Mouse (Mus musculus): Measurements from ENCODE around the gene Nt5c. TPM values are rescaled to one million over a fixed set of nuclear protein-coding genes. Genes with fewer than 3 reads are reported as not detected.

Gene Nt5c
- polyA plus RNA-seq (2015; fragmentation: Nextera tagmentation; extraction: Ambion mirVana): 145 and 152 TPM in 2 replicates

GRCm38 (mm10) chr11:115491356-115492083 lies at the start of gene Nt5c:
TSS of gene Nt5c (minus strand) at chr11:115491862.
- Histone ChIP-seq H3K4me3 (ENCODE audit: low read depth, low read length) (peak within 1 kb of the TSS; percentile 68), H3K36me3 (ENCODE audit: control insufficient read depth, insufficient read depth, low read length) (peaks cover 3% of the 10 kb centered on the region; the same call in 1 of the 2 replicates), H3K4me1 (replicated peaks; ENCODE audit: control insufficient read depth, insufficient read depth) (no peaks in the 10 kb centered on the region; the same call in 1 of the 2 replicates), H3K27ac (replicated peaks) (peak within 1 kb of the TSS; percentile 93), H3K27me3 (ENCODE audit: control insufficient read depth, insufficient read depth, low read length) (no peaks in the 10 kb centered on the region), H3K9me3 (ENCODE audit: control insufficient read depth, low read length) (no peaks in the 10 kb centered on the region), H3K9ac (ENCODE audit: low read length) (peak within 1 kb of the TSS; percentile 79), H3K4me2 (replicated peaks; ENCODE audit: low read depth) (peak within 1 kb of the TSS; percentile 73)
- under 1% methylated on average over 43 of the region's 43 CpGs for WGBS
- DNase-seq (ENCODE audit: low spot score) (peak; percentile 91), ATAC-seq (ENCODE audit: low FRiP score, low TSS enrichment) (peak; percentile 93)
- TF ChIP-seq EP300 (optimal IDR thresholded peaks at IDR 0.05): no peak
- peak; percentile 86 for TF ChIP-seq CTCF (IDR thresholded peaks at IDR 0.05; ENCODE audit: low read depth)

DNA sequence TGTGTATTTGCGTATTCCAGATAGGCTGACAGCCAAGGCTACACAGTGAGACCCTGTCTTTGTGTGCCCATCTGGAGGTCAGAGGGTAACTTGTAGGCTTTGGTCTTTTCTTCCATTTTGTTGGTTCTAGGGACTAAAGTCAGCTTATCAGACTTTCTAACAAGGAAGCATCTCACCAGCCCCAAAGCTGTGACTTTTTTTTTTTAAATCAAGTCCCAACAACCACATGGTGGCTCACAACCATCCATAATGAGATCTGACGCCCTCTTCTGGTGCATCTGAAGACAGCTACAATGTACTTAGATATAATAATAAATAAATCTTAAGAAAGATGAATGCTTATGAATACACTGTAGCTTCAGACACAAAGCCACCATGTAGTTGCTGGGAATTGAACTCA lies 46.4 kb upstream of the Nt5c start:
- 52% methylated on average over 2 of the region's 2 CpGs for WGBS
- H3K36me3 ChIP-seq (ENCODE audit: control insufficient read depth, insufficient read depth, low read length): 0 out of 2 replicates have a peak, but pooled peaks cover under 1% of the 10 kb centered on the region
- no peak overlapping the region for H3K4me2 ChIP-seq (replicated peaks; ENCODE audit: low read depth)
- H3K9me3 ChIP-seq (ENCODE audit: control insufficient read depth, low read length): no peaks in the 10 kb centered on the region
- DNase-seq (ENCODE audit: low spot score) (no peak), ATAC-seq (ENCODE audit: low FRiP score, low TSS enrichment) (no peak)
- H3K4me1 ChIP-seq (replicated peaks; ENCODE audit: control insufficient read depth, insufficient read depth): no peaks in the 10 kb centered on the region
- TF ChIP-seq CTCF (IDR thresholded peaks at IDR 0.05; ENCODE audit: low read depth) (peak; percentile 46), EP300 (optimal IDR thresholded peaks at IDR 0.05) (no peak)
- H3K9ac ChIP-seq (ENCODE audit: low read length): no peak overlapping the region
- H3K27me3 ChIP-seq (ENCODE audit: control insufficient read depth, insufficient read depth, low read length): no peaks in the 10 kb centered on the region
- no peak overlapping the region for H3K4me3 ChIP-seq (ENCODE audit: low read depth, low read length)
- no peak overlapping the region for H3K27ac ChIP-seq (replicated peaks)

DNA sequence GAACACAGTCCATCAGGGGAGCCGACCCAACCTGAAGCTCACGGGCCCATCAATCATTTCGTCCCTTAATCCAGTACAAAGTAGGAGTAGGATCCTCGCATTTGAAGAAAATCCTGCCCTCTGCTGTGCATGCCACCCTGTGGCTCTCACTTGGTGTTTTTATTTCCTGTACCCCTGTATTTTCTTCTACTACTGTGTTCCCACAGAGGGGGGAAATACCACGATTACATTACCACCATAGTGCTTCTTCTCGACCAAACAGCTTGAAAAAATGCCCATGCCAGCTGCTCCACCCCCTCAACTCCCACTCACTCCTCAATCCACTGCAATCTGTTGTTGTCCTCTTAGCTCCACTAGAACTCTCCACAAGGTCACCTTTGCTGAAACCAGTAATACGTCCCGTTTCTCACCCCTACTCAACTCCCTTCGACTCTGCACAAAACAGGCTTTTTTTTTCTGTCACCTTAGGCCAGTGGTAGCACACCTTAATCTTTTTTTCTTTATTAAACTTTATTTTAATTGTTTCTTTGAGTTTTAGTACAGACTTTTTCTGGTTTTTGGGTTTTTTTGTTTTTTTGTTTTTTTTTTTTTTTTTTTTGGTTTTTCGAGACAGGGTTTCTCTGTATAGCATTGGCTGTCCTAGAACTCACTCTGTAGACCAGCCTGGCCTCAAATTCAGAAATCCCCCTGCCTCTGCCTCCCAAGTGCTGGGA lies 45.4 kb upstream of the Nt5c start:
- peak overlapping the region; percentile 87; the same call in 1 of the 2 replicates for H3K4me3 ChIP-seq (ENCODE audit: low read depth, low read length)
- peak; percentile 30; the same call in 1 of the 2 replicates for TF ChIP-seq CTCF (IDR thresholded peaks at IDR 0.05; ENCODE audit: low read depth)
- TF ChIP-seq EP300 (optimal IDR thresholded peaks at IDR 0.05): no peak
- 0 out of 2 replicates have a peak, but pooled peaks cover 9% of the 10 kb centered on the region for H3K36me3 ChIP-seq (ENCODE audit: control insufficient read depth, insufficient read depth, low read length)
- no peaks in the 10 kb centered on the region for H3K27me3 ChIP-seq (ENCODE audit: control insufficient read depth, insufficient read depth, low read length)
- H3K9me3 ChIP-seq (ENCODE audit: control insufficient read depth, low read length): no peaks in the 10 kb centered on the region
- no peak for DNase-seq (ENCODE audit: low spot score)
- peak overlapping the region; percentile 100 for H3K27ac ChIP-seq (replicated peaks)
- no peak for ATAC-seq (ENCODE audit: low FRiP score, low TSS enrichment)
- no peak overlapping the region for H3K9ac ChIP-seq (ENCODE audit: low read length)
- H3K4me1 ChIP-seq (replicated peaks; ENCODE audit: control insufficient read depth, insufficient read depth): no peaks in the 10 kb centered on the region
- WGBS: 81% methylated on average over 10 of the region's 10 CpGs
- H3K4me2 ChIP-seq (replicated peaks; ENCODE audit: low read depth): peak overlapping the region; percentile 47; the same call in 1 of the 2 replicates

DNA sequence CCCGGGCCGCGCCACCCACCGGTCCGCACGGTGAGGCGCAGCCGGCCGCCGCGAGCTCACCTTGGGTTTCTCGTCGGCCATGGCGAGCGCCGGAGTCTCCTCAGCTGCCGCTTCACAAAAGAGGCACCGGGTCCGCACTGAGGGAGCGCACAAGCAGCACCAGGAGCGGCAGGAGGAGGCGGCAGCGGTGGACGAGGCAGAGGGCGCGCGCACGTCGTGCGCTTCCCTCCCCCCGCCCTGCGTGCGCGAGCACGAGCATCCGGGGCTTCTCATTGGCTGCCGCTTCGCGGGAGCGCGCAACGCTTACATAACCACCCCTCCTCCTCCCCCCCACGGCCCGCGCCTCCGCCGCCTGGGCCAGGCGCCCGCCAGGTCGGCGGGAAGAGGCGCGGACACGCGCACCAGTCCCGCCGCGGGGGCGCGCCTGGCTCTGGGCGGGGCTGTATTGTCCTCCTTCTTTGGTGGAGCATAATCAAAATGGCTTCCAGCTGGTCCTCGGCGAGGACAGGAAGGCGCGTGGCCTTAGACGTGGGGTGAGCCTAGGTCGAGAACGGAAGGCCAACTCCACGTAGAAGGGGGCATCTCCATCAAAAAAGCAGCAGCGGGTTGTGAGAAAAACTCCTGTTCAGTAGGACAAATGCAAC lies 44.5 kb upstream of the Nt5c start, which contains the start of gene Sumo2:
Sumo2 (minus strand) TSS at position 239 of the 644 bp plus-strand sequence.
- peak; percentile 99 for DNase-seq (ENCODE audit: low spot score)
- WGBS: 1% methylated on average over 43 of the region's 70 CpGs
- ATAC-seq (ENCODE audit: low FRiP score, low TSS enrichment): peak; percentile 89

GRCm38 (mm10) chr11:115535401-115536037 lies 43.9 kb upstream of the Nt5c start:
- H3K4me2 ChIP-seq (replicated peaks; ENCODE audit: low read depth): peak overlapping the region; percentile 81
- H3K4me1 ChIP-seq (replicated peaks; ENCODE audit: control insufficient read depth, insufficient read depth): no peaks in the 10 kb centered on the region
- ATAC-seq (ENCODE audit: low FRiP score, low TSS enrichment) (peak; percentile 84), DNase-seq (ENCODE audit: low spot score) (peak; percentile 76)
- TF ChIP-seq EP300 (optimal IDR thresholded peaks at IDR 0.05): no peak
- TF ChIP-seq CTCF (IDR thresholded peaks at IDR 0.05; ENCODE audit: low read depth): no peak
- peak overlapping the region; percentile 95 for H3K9ac ChIP-seq (ENCODE audit: low read length)
- no peaks in the 10 kb centered on the region for H3K27me3 ChIP-seq (ENCODE audit: control insufficient read depth, insufficient read depth, low read length)
- WGBS: 0% methylated on average over 41 of the region's 84 CpGs
- 0 out of 2 replicates have a peak, but pooled peaks cover 9% of the 10 kb centered on the region for H3K36me3 ChIP-seq (ENCODE audit: control insufficient read depth, insufficient read depth, low read length)
- H3K27ac ChIP-seq (replicated peaks): peak overlapping the region; percentile 100
- H3K9me3 ChIP-seq (ENCODE audit: control insufficient read depth, low read length): no peaks in the 10 kb centered on the region
- peak overlapping the region; percentile 87 for H3K4me3 ChIP-seq (ENCODE audit: low read depth, low read length)

More for the DNA sequence above, 44.5 kb upstream of the Nt5c start, which contains the start of gene Sumo2:
- Histone ChIP-seq H3K4me3 (ENCODE audit: low read depth, low read length) (peak within 1 kb of the TSS; percentile 87), H3K9me3 (ENCODE audit: control insufficient read depth, low read length) (no peaks in the 10 kb centered on the region), H3K4me1 (replicated peaks; ENCODE audit: control insufficient read depth, insufficient read depth) (no peaks in the 10 kb centered on the region), H3K27ac (replicated peaks) (peak within 1 kb of the TSS; percentile 100), H3K4me2 (replicated peaks; ENCODE audit: low read depth) (peak within 1 kb of the TSS; percentile 81), H3K27me3 (ENCODE audit: control insufficient read depth, insufficient read depth, low read length) (no peaks in the 10 kb centered on the region), H3K9ac (ENCODE audit: low read length) (peak within 1 kb of the TSS; percentile 95), H3K36me3 (ENCODE audit: control insufficient read depth, insufficient read depth, low read length) (0 out of 2 replicates have a peak, but pooled peaks cover 9% of the 10 kb centered on the region)
- TF ChIP-seq EP300 (optimal IDR thresholded peaks at IDR 0.05) (no peak), CTCF (IDR thresholded peaks at IDR 0.05; ENCODE audit: low read depth) (peak; percentile 24; the same call in 1 of the 2 replicates)
